ENCODE assay signal across 9 mouse cellular contexts in the genomic region with DNA sequence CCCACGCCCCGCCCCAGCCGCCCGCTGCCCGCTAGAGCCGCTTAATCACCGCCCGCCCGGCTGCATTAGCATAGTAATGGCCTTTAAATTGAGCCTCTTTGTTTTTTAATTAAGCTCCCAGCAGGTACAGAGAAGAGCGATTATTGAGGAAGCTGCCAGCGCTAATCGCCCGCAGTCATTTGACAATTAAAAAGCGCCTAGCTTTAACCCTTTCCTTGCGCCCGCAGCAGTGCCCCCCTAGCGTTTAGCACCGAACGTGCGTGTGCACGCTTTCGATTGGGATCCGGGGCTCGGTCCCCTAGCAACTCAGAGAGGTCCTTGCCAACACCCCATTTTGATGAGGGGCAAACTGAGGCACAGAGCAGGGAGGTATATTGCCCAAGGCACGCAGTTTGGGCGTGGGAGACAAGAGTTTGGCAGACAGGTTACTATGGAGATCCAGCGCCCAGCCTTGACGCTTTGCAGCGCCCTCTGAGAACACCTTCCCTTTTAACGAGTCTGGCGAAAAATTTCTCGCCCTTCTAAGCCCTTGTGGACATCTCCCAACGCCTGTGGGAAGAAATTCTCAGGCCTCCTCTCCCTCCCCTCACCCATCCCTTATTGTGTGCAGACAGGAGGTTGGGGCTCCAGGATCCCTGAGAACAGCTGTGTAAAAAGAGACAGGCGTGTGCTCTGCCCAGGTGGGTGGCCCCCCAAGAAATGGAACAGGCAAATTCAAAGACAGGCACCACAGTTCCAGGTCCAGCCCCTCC. TPM values are rescaled to one million over a fixed set of nuclear protein-coding genes. Genes with fewer than 3 reads are reported as not detected.
A peak's percentile ranks its signal among the peaks of the same experiment; 100 is the strongest.
DNase-seq lines count a peak whose midpoint lies in the region; ATAC-seq and TF ChIP-seq lines count a peak whose summit lies in the region.
"Had no signal": no experiment of that assay in that cellular context is flagged by ENCODE, and none has a peak within 500 bp of the region (broad histone marks: within the 10 kb centered on the region; RNA-seq: fewer than 3 reads in every experiment).

No protein-coding gene starts in this region.

- H3K4me3 ChIP-seq in cerebellum, adult 2 months (replicated peaks; ENCODE audit: insufficient read depth, low read depth, low read length), result peak overlapping the region; percentile 25
- H3K4me3 ChIP-seq in megakaryocyte, embryonic 14.5 days (replicated peaks), result peak overlapping the region; percentile 18
- peak overlapping the region; percentile 15 for H3K4me3 ChIP-seq in limb, embryonic 11.5 days (ENCODE audit: low read depth, low read length)
- H3K4me3 ChIP-seq: myocyte had no signal

- no peak for TF ChIP-seq CTCF in cerebellum, adult 2 months (IDR thresholded peaks at IDR 0.05; ENCODE audit: borderline replicate concordance, insufficient read depth, low read depth, low read length)

- no peak overlapping the region for H3K27ac ChIP-seq in cerebellum, adult 2 months (ENCODE audit: insufficient read depth, low read length)
- H3K27ac ChIP-seq in limb, embryonic 11.5 days (replicated peaks; ENCODE audit: low read depth, low read length), result no peak overlapping the region

- DNase-seq in cerebellum, adult 2 months, result no peak
- no peak for DNase-seq in cerebellum, postnatal 4 days (ENCODE audit: low spot score in 2 of 2)
- peak; percentile 59 for DNase-seq in limb, embryonic 11.5 days (ENCODE audit: low spot score)
- DNase-seq in retina, postnatal 1 day, result peak; percentile 94
- no peak for DNase-seq in thymus, postnatal 0 days (ENCODE audit: low spot score)
- DNase-seq in B cell, adult 2 months, result no peak

- no peaks in the 10 kb centered on the region for H3K9me3 ChIP-seq in megakaryocyte, embryonic 14.5 days
- no peaks in the 10 kb centered on the region for H3K9me3 ChIP-seq in limb, embryonic 11.5 days (ENCODE audit: control insufficient read depth, low read length)

- H3K4me1 ChIP-seq in cerebellum, adult 2 months (ENCODE audit: control insufficient read depth, insufficient read depth, low read length), result no peaks in the 10 kb centered on the region
- peaks cover 11% of the 10 kb centered on the region for H3K4me1 ChIP-seq in megakaryocyte, embryonic 14.5 days
- H3K4me1 ChIP-seq in limb, embryonic 11.5 days (ENCODE audit: control insufficient read depth, insufficient read depth, low read length), result peaks cover 81% of the 10 kb centered on the region

- H3K36me3 ChIP-seq in megakaryocyte, embryonic 14.5 days (replicated peaks; ENCODE audit: low read length), result no peaks in the 10 kb centered on the region
- no peaks in the 10 kb centered on the region for H3K36me3 ChIP-seq in limb, embryonic 11.5 days (ENCODE audit: control insufficient read depth, insufficient read depth, low read length)

- 2% methylated on average over 34 of the region's 34 CpGs for WGBS in cerebellum, adult 2 months
- WGBS in limb, embryonic 11.5 days, result 2% methylated on average over 34 of the region's 34 CpGs

- peak overlapping the region; percentile 28; the same call in 1 of the 2 replicates for H3K9ac ChIP-seq in limb, embryonic 11.5 days (ENCODE audit: low read length)

- no peak for TF ChIP-seq POLR2A in cerebellum, adult 2 months (IDR thresholded peaks at IDR 0.05; ENCODE audit: borderline replicate concordance, insufficient read depth, low read length)

- no peak for ATAC-seq in megakaryocyte, adult 5-6 weeks (ENCODE audit: poor library complexity, severe bottlenecking)
- no peak for ATAC-seq in limb, embryonic 11.5 days (ENCODE audit: insufficient number of reproducible peaks, low FRiP score, low TSS enrichment, low read depth)

- no peaks in the 10 kb centered on the region; the same call in 1 of the 2 replicates for H3K27me3 ChIP-seq in cerebellum, adult 2 months (ENCODE audit: control insufficient read depth, insufficient read depth, low read length)
- H3K27me3 ChIP-seq in megakaryocyte, embryonic 14.5 days (replicated peaks), result peaks cover 96% of the 10 kb centered on the region
- H3K27me3 ChIP-seq in limb, embryonic 11.5 days (ENCODE audit: control insufficient read depth, insufficient read depth, low read length), result peaks cover 10% of the 10 kb centered on the region

- H3K4me2 ChIP-seq in limb, embryonic 11.5 days (ENCODE audit: low read depth, severe bottlenecking), result peak overlapping the region; percentile 43

RNA-seq across cellular contexts. Expression of a gene that starts 59.4 kb away (rescaled TPM):
- polyA plus RNA-seq in cerebellum, adult 2 months (2012; rRNA removed), result 0.84 and 0.93 TPM in 2 replicates
- polyA plus RNA-seq in megakaryocyte, embryonic 14.5 days (2012; ENCODE audit: insufficient read depth, low replicate concordance), result not detected in 2 replicates
- total RNA-seq in megakaryocyte, adult 5-6 weeks (2015), result not detected in 2 replicates
- total RNA-seq in megakaryocyte, adult 5-6 weeks (2017), result not detected in 2 replicates
- 10.2 and 10.6 TPM in 2 replicates for polyA plus RNA-seq in limb, embryonic 11.5 days (2014; fragmentation: Nextera tagmentation; extraction: Ambion mirVana)
- polyA plus RNA-seq in thymus, postnatal 0 days (2015; fragmentation: Nextera tagmentation; extraction: Ambion mirVana), result 0.05 TPM in 1 of 2 replicates, not detected in the other
- polyA plus RNA-seq: myocyte had no signal

Comparison
In these comparisons a context has a peak if more than half of its experiments do, and no peak if none do; other contexts are left out.
1. DNase-seq: peak in limb, embryonic 11.5 days (single experiment) and retina, postnatal 1 day (single experiment); none in cerebellum, adult 2 months (0 of 2), cerebellum, postnatal 4 days (0 of 2), thymus, postnatal 0 days (single experiment) and B cell, adult 2 months (0 of 2).
2. Peak in every context shown above with its lines, with median percentiles within 50 percentile points of each other: H3K4me3 ChIP-seq.